Mouse (Mus musculus) cerebellum, adult 9-10 months (tissue): Measurements from ENCODE around the gene Reln.

Experiments
- DNase-seq: peaks from one replicate; pipeline ENCODE4 v3.0.0; 2022

The Reln gene

DNA sequence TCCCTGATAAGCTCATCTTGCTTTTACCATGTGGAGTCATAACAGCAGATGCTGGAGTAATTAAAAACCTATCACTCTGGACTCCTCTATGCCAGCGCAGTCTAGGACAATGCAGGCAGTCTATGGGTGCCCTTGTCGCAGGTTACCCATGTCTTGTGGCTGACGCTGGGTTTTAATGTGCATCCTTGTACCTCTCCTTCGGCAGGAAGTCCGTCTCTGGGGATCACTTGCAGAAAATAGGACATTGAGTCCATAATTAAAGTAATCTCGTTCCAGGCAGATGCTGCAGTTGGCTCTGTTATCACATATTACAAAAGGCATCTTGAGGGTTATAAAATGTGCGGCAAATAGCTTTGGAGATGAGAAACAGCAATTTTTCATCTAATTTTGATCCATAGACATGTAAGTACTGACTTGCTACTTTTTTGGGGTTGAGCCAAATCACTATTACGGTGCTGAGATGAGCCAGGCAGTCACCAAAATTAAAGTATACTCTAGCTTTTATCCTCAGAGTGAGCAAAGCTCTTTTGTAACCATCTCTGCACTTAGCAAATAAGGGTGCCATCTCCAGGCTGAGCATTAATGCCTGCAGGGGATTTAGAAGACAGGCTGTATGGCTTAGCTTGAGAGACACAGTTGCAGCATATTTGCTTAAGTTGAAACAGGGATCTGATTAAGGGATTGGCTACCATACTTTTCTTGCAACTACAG lies 136.0 kb downstream of the Reln start:
- DNase-seq, result peak; percentile 53

GRCm38 (mm10) chr5:22197926-22198325 lies 146.6 kb downstream of the Reln start:
- peak; percentile 68 for DNase-seq

- no peak for DNase-seq
Observed at GRCm38 (mm10) chr5:22196891-22197290, 147.6 kb downstream of the Reln start.

- DNase-seq, result no peak
Observed at GRCm38 (mm10) chr5:22196476-22196875, 148.0 kb downstream of the Reln start.

- DNase-seq, result no peak
Observed at GRCm38 (mm10) chr5:22195352-22195941, 149.1 kb downstream of the Reln start.

DNA sequence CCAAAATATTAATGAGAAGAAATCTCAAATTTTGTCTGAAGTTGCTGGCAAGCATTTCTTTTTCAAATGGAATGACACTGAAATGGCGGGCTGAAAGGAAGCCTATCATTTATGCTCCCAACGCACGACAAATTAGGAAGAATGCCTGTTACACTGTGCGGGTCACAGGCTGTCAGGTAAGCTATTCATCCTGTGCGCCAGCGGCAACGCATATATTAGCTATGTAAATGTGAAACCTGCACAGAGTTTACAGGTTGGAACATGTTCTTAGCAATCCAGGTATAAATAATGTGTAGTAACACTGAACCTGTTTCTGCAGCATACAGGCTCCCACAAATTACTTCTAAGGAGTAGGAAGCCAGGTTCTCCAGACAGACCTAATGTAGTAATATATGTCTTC lies 152.7 kb downstream of the Reln start:
- no peak for DNase-seq

DNA sequence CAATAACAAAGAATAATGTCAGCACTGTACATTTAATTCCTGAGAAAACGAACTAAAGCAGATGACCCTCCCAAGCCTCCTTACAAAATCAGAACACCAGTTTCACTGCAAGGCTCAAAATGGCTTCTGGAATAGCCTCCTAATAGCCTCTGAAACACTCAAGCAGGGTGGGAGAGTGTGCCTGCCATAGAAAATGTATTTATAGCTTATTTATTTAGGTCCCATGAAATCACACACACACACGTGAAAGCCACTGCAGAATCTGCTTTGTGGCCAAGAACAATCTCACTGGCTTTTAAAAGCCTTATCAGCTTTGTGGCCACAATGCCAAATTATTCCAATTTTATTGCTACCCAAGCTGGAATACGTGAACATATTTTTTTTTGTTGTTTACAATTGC lies 154.2 kb downstream of the Reln start:
- no peak for DNase-seq

- DNase-seq, result no peak
Observed at GRCm38 (mm10) chr5:22187599-22187998, 156.9 kb downstream of the Reln start.

DNA sequence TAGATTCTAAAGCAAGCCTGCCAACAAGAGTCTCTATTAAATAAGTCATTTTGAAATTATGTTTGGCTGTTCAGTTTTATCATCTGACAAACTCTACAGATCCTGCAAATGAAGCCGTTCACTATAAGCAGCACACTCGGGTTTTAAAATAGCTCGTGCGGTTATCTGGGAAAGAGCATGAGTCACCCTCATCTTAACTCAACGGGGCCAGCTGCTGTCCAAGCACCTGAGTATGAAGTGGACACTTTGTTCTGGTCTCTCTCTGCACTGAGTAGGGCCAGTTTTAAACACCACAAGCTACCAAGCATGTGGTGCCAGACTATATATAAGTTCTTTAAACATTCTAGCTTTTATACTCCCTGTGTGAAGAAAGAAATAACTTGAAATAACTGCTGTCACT lies 168.0 kb downstream of the Reln start:
- no peak for DNase-seq

DNA sequence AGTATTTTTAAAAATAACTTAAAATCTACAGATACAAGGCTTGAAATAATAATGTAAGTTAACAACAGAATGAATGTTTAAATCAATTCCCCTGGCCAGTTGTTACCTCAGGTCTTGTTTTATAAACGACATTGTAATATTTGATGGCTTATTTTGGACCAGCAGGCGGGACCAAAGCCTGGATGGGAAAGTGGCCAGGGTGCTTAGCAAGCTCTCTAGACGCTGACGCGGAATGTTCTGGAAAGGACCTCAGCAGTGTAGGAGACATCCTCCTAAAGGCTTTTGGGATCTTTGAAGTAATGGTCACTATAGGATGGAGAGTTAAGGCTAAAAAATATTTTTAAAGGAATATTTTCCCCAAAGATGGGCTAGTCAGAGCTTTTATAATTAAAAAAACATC lies 173.2 kb downstream of the Reln start:
- DNase-seq, result no peak

DNA sequence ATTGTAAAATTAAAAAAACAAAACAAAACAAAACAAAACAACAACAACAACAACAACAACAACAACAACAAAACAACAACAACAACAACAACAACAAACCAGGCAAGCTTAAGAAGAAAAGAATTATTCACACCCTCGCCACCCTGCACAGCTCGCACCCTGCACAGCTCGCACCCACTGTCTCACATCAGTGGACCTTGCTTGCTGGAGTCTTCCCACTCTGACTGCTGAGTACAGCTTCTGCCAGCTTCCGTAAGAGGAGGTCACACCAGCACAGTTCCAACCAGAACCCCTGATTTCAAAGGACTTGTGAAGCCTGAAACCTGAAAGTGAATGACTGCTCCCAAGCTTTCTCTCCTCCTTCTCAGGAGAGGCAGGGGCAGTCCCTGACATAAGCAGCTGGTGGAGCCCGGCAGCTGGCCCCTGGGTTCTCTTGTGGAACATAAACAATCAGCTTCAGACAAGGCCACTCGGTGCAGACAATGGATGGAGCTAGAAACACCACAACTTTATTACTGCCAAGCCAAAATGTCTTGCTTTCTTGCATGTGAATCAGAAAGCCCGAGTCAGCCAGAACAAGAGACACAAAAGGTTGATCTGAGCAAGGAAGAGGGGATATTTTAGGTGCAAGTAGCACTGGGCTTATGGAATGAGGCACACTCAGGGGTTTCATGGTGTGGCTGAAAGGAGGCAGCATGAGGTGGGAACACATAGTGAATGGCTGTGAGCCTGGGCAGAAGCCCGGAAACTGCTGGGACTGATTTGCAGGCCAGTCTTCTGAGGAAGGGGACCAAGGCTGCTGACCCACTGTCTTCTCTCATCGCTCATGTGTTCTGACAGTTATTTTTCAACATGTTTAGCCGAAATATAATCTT lies 180.2 kb downstream of the Reln start:
- no peak for DNase-seq

DNA sequence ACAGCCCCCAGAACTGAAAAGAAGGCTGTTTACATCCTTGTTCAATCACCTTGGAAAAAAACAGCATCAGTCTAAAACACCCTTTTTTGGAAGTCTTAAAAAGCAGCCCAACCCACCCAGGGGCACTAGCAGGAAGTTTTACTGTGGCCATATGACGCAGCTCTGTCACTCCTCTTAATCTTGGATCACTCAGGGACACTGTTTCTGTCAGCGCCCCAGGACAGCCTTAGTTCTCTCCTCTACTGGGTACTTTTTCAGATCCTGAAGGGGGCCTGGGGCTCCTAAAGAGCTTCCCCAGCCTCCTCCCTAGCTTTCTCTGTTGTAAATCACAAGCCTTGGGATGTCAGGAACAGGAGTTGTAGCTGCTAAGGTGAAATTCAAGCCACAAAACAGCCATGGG lies 183.6 kb downstream of the Reln start:
- DNase-seq, result no peak

- DNase-seq, result no peak
Observed at GRCm38 (mm10) chr5:22158754-22159153, 185.7 kb downstream of the Reln start.

DNA sequence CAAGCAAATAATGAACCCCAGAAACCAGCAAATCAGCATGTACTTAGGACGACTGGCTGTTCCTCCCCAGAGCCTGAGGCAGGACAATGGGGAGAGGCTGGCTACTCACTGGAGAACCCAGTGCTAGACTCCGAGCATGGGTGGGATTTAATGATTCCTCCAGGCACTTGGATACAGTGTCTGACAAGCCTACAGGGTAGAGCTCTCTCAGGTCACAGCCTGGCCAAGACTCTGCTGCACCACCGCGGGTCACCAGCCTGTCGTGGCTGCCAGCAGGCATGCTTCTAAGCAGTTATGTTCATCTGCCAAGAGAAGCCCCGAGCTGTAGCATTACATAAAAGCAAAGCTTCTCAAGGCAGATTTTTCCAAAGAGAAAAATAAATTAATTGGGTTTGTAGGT lies 190.9 kb downstream of the Reln start:
- peak; percentile 89 for DNase-seq

- DNase-seq, result no peak
Observed at GRCm38 (mm10) chr5:22141821-22142220, 202.7 kb downstream of the Reln start.

GRCm38 (mm10) chr5:22139015-22139414 lies 205.5 kb downstream of the Reln start:
- DNase-seq, result no peak

- DNase-seq, result peak; percentile 55
Observed at GRCm38 (mm10) chr5:22134402-22134801, 210.1 kb downstream of the Reln start.

GRCm38 (mm10) chr5:22131730-22132522 lies 212.6 kb downstream of the Reln start:
- DNase-seq, result peak; percentile 73

DNA sequence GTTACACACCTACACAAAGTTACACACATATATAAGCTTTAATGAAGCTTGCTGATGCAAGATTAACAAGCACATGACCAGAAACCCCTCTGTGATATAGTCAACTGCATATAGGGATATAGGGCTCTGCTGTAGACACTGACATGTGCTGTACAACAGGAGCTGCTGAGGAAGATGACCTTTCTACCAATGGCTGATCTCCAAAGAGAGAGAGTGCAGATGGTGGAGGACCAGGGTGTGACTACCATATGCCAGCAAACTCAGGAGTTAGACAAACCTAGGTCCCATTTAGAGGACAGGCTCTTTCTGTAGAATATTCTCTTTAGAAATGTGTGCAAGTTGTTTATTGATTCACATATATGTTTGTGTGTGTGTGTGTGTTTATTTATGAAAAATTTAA lies 216.9 kb downstream of the Reln start:
- DNase-seq, result peak; percentile 93

- DNase-seq, result peak; percentile 82
Observed at GRCm38 (mm10) chr5:22119296-22119695, 225.2 kb downstream of the Reln start.

DNA sequence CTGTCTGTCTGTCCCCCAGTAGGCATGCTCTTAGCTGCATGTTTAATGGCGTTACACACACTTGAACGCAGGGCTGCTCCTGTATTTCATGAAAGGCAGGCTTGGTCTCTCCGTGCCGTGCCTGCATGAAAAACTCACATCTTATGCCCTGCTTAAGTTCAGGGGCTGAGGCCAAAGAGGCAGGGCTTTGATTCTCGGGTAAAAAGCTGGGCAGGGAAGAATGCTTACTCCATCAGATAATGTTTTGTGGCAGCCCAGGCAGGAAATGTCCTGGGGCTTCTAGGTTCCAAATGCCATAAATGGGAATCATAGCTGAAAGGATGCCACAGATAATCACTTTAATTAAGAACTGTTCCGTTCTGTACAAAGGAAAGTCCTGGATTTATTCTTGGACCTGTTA lies 226.0 kb downstream of the Reln start:
- DNase-seq, result peak; percentile 84

GRCm38 (mm10) chr5:22116922-22117321 lies 227.6 kb downstream of the Reln start:
- DNase-seq, result no peak
